Mouse (Mus musculus): ENCODE data around the gene Sh3rf1. TPM values are rescaled to one million over a fixed set of nuclear protein-coding genes. Genes with fewer than 3 reads are reported as not detected.
"Not testable (repeated sequence)": the region's sequence is repeated elsewhere in the genome, so short reads cannot be mapped to it uniquely, and the experiment has no call there.

The Sh3rf1 gene
- polyA plus RNA-seq, 1 experiment from 2014 or later: 22.9 TPM

GRCm38 (mm10) chr8:61387501-61387963, 163.9 kb downstream of the Sh3rf1 start:
- ChIA-PET CTCF (interaction anchor here (0.7 to 1.6 kb wide), 3 partner anchors 8 to 128 kb away, joined by 3 read pairs; no protein-coding TSS in a partner anchor), POLR2A (interaction anchor here (0.6 kb wide), 1 partner anchor 43 kb away, joined by 3 read pairs; no protein-coding TSS in a partner anchor)
- H3K27me3 ChIP-seq: no peaks in the 10 kb centered on the region
- in situ Hi-C loops (cut with MboI; ENCODE audit: low pct_unique_long_range_greater_than_20kb): no loop called here
- no peak for TF ChIP-seq CTCF (IDR thresholded peaks at IDR 0.05)
- no peak for DNase-seq (ENCODE audit: low read depth, low spot score)
- ATAC-seq: no peak

- TF ChIP-seq CTCF (IDR thresholded peaks at IDR 0.05): no peak
- ChIA-PET POLR2A (no interaction called here), CTCF (no interaction called here)
- no peak for DNase-seq (ENCODE audit: low read depth, low spot score)
- ATAC-seq: no peak
- in situ Hi-C loops (cut with MboI; ENCODE audit: low pct_unique_long_range_greater_than_20kb): no loop called here
- H3K27me3 ChIP-seq: no peaks in the 10 kb centered on the region
Measured at GRCm38 (mm10) chr8:61388341-61388740, 164.7 kb downstream of the Sh3rf1 start.

GRCm38 (mm10) chr8:61390307-61391057, 166.8 kb downstream of the Sh3rf1 start:
- in situ Hi-C loops (cut with MboI; ENCODE audit: low pct_unique_long_range_greater_than_20kb): no loop called here
- CTCF ChIA-PET: no interaction called here
- ATAC-seq: no peak

GRCm38 (mm10) chr8:61391058-61391434, 167.4 kb downstream of the Sh3rf1 start:
- ATAC-seq: no peak
- H3K27me3 ChIP-seq: no peaks in the 10 kb centered on the region
- no peak for TF ChIP-seq CTCF (IDR thresholded peaks at IDR 0.05)
- DNase-seq (ENCODE audit: low read depth, low spot score): no peak
- ChIA-PET CTCF (no interaction called here), POLR2A (no interaction called here)
- in situ Hi-C loops (cut with MboI; ENCODE audit: low pct_unique_long_range_greater_than_20kb): no loop called here

More at GRCm38 (mm10) chr8:61390307-61391057, 166.8 kb downstream of the Sh3rf1 start:
- POLR2A ChIA-PET: no interaction called here
- TF ChIP-seq CTCF (IDR thresholded peaks at IDR 0.05): no peak
- DNase-seq (ENCODE audit: low read depth, low spot score): no peak
- no peaks in the 10 kb centered on the region for H3K27me3 ChIP-seq

GRCm38 (mm10) chr8:61397139-61397538, 173.5 kb downstream of the Sh3rf1 start:
- CTCF ChIA-PET: no interaction called here

GRCm38 (mm10) chr8:61397755-61398154, 174.1 kb downstream of the Sh3rf1 start:
- no peak for TF ChIP-seq CTCF (IDR thresholded peaks at IDR 0.05)
- POLR2A ChIA-PET: no interaction called here

More at GRCm38 (mm10) chr8:61397139-61397538, 173.5 kb downstream of the Sh3rf1 start:
- POLR2A ChIA-PET: no interaction called here
- TF ChIP-seq CTCF (IDR thresholded peaks at IDR 0.05): no peak
- in situ Hi-C loops (cut with MboI; ENCODE audit: low pct_unique_long_range_greater_than_20kb): no loop called here
- no peak for ATAC-seq
- DNase-seq (ENCODE audit: low read depth, low spot score): no peak
- no peaks in the 10 kb centered on the region for H3K27me3 ChIP-seq

GRCm38 (mm10) chr8:61402861-61403260, 179.2 kb downstream of the Sh3rf1 start:
- CTCF ChIA-PET: no interaction called here
- in situ Hi-C loops (cut with MboI; ENCODE audit: low pct_unique_long_range_greater_than_20kb): no loop called here

More at GRCm38 (mm10) chr8:61397755-61398154, 174.1 kb downstream of the Sh3rf1 start:
- no peak for ATAC-seq
- DNase-seq (ENCODE audit: low read depth, low spot score): no peak
- CTCF ChIA-PET: no interaction called here
- in situ Hi-C loops (cut with MboI; ENCODE audit: low pct_unique_long_range_greater_than_20kb): no loop called here
- H3K27me3 ChIP-seq: no peaks in the 10 kb centered on the region

GRCm38 (mm10) chr8:61403266-61404177, 179.8 kb downstream of the Sh3rf1 start:
- ChIA-PET CTCF (interaction anchor here (1.1 kb wide), 1 partner anchor 12 kb away, joined by 3 read pairs; no protein-coding TSS in a partner anchor), POLR2A (interaction anchor here (0.5 to 0.6 kb wide), 2 partner anchors 427 to 665 kb away, joined by 3 read pairs; no protein-coding TSS in a partner anchor)
- no peaks in the 10 kb centered on the region for H3K27me3 ChIP-seq
- no peak for DNase-seq (ENCODE audit: low read depth, low spot score)
- TF ChIP-seq CTCF (IDR thresholded peaks at IDR 0.05): no peak
- no peak for ATAC-seq
- in situ Hi-C loops (cut with MboI; ENCODE audit: low pct_unique_long_range_greater_than_20kb): no loop called here

More at GRCm38 (mm10) chr8:61402861-61403260, 179.2 kb downstream of the Sh3rf1 start:
- POLR2A ChIA-PET: interaction anchor here (0.5 to 0.6 kb wide), 2 partner anchors 426 to 666 kb away, joined by 3 read pairs; no protein-coding TSS in a partner anchor
- ATAC-seq: no peak
- no peak for DNase-seq (ENCODE audit: low read depth, low spot score)
- no peaks in the 10 kb centered on the region for H3K27me3 ChIP-seq
- TF ChIP-seq CTCF (IDR thresholded peaks at IDR 0.05): no peak

- no peak for TF ChIP-seq CTCF (IDR thresholded peaks at IDR 0.05)
- DNase-seq (ENCODE audit: low read depth, low spot score) (no peak), ATAC-seq (peak; percentile 26)
- no peaks in the 10 kb centered on the region for H3K27me3 ChIP-seq
- ChIA-PET POLR2A (no interaction called here), CTCF (interaction anchor here (1.1 to 1.9 kb wide), 4 partner anchors 11 to 16 kb away, joined by 3 to 5 read pairs (median 4); no protein-coding TSS in a partner anchor)
- in situ Hi-C loops (cut with MboI; ENCODE audit: low pct_unique_long_range_greater_than_20kb): no loop called here
Measured at GRCm38 (mm10) chr8:61404178-61404560, 180.5 kb downstream of the Sh3rf1 start.

- TF ChIP-seq CTCF (IDR thresholded peaks at IDR 0.05): no peak
- ChIA-PET CTCF (no interaction called here), POLR2A (no interaction called here)
- no peak for ATAC-seq
- in situ Hi-C loops (cut with MboI; ENCODE audit: low pct_unique_long_range_greater_than_20kb): no loop called here
- DNase-seq (ENCODE audit: low read depth, low spot score): no peak
- no peaks in the 10 kb centered on the region for H3K27me3 ChIP-seq
Measured at GRCm38 (mm10) chr8:61409081-61409480, 185.4 kb downstream of the Sh3rf1 start.

- H3K27me3 ChIP-seq; ATAC-seq; DNase-seq (ENCODE audit: low read depth, low spot score); in situ Hi-C loops (cut with MboI; ENCODE audit: low pct_unique_long_range_greater_than_20kb); CTCF ChIA-PET; POLR2A ChIA-PET: not testable (repeated sequence)
Measured at GRCm38 (mm10) chr8:61409712-61410111, 186.0 kb downstream of the Sh3rf1 start.
